ENCODE assay signal across 25 mouse cellular contexts in genomic region chr5:45192287-45192686, GRCm38 (mm10).
"Had no signal": no experiment of that assay in that cellular context is flagged by ENCODE, and none has a peak within 500 bp of the region (broad histone marks: within the 10 kb centered on the region; RNA-seq: fewer than 3 reads in every experiment).

No protein-coding gene starts in this region.

- H3K9ac ChIP-seq: embryonic facial prominence, embryonic 12.5 days; embryonic facial prominence, embryonic 13.5 days; embryonic facial prominence, embryonic 15.5 days; forebrain, embryonic 12.5 days; forebrain, embryonic 13.5 days; forebrain, embryonic 15.5 days; forebrain, postnatal 0 days had no signal

- H3K27ac ChIP-seq: embryonic facial prominence, embryonic 10.5 days; embryonic facial prominence, embryonic 12.5 days; embryonic facial prominence, embryonic 13.5 days; embryonic facial prominence, embryonic 15.5 days; forebrain, embryonic 10.5 days; forebrain, embryonic 12.5 days; forebrain, embryonic 13.5 days; forebrain, embryonic 15.5 days; gastrocnemius, adult 2 months; heart, adult 2 months had no signal

- H3K36me3 ChIP-seq: embryonic facial prominence, embryonic 10.5 days; embryonic facial prominence, embryonic 12.5 days; embryonic facial prominence, embryonic 13.5 days; embryonic facial prominence, embryonic 15.5 days; forebrain, embryonic 10.5 days; forebrain, embryonic 12.5 days; forebrain, embryonic 15.5 days had no signal

- H3K4me3 ChIP-seq: embryonic facial prominence, embryonic 10.5 days; embryonic facial prominence, embryonic 12.5 days; embryonic facial prominence, embryonic 13.5 days; embryonic facial prominence, embryonic 15.5 days; erythroblast, embryonic 14.5 days; forebrain, embryonic 10.5 days; forebrain, embryonic 12.5 days; forebrain, embryonic 13.5 days; forebrain, embryonic 15.5 days; gastrocnemius, adult 2 months; heart, adult 2 months had no signal

- H3K27me3 ChIP-seq: embryonic facial prominence, embryonic 12.5 days; embryonic facial prominence, embryonic 13.5 days; embryonic facial prominence, embryonic 15.5 days; forebrain, embryonic 12.5 days; forebrain, embryonic 13.5 days; forebrain, embryonic 15.5 days had no signal

- DNase-seq: cerebellum, adult 9-10 months; cerebellum, adult 9-11 months; cerebellum, postnatal 10 days; cerebellum, postnatal 14 days; cerebellum, postnatal 25 days; cerebellum, postnatal 36 days; embryo, embryonic 11 days; forebrain, postnatal 0 days; gastrocnemius, adult 2 months; gastrocnemius, postnatal 10 days; gastrocnemius, postnatal 14 days; gastrocnemius, postnatal 25 days; gastrocnemius, postnatal 36 days; heart, adult 11 months; heart, adult 18-20 months; heart, adult 2 months had no signal

- H3K9me3 ChIP-seq: embryonic facial prominence, embryonic 10.5 days; embryonic facial prominence, embryonic 12.5 days; embryonic facial prominence, embryonic 13.5 days; embryonic facial prominence, embryonic 15.5 days; forebrain, embryonic 10.5 days; forebrain, embryonic 12.5 days; forebrain, embryonic 13.5 days; forebrain, embryonic 15.5 days had no signal

- H3K4me1 ChIP-seq: embryonic facial prominence, embryonic 15.5 days; forebrain, embryonic 10.5 days; forebrain, embryonic 12.5 days; forebrain, embryonic 13.5 days had no signal
